Mouse (Mus musculus): ENCODE data around the gene Kdelr1. TPM values are rescaled to one million over a fixed set of nuclear protein-coding genes. Genes with fewer than 3 reads are reported as not detected.

The Kdelr1 gene
- polyA plus RNA-seq, 1 experiment from 2014 or later: 33.3 TPM

DNA sequence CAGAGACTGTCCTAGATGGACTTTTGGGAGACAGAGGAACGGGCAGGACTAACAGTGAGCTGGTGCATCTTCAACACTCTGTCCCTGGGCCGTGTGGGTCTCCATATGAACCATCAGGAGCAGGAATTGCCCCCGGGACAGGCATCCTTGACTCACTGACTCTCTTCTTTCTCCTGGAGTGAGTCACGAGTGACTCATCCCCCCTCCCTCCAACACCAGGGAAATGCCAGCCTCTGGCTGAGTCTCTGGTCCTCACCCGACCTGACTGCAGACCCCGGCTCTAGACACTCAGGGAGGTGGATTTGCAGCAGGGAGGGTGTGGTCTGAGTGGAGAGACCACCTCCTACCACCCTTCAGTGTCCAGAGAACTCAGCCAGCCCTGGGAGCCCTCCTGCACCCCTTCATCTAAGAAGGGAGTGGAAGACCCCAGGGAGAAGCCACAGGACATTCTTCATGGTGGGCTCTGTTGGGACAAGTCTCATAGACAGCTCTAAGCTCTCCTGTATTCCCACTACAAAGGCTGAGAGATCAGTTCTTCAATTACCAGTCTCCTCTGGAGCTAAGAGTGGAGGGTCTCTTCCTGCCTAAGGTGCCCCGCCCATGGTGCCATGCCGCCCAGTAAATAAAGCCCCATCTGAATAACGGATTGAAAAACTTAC, 48.1 kb downstream of the Kdelr1 start:
- H3K27ac ChIP-seq (replicated peaks): no peak overlapping the region
- H3K36me3 ChIP-seq: no peaks in the 10 kb centered on the region
- 62% methylated on average over 9 of the region's 9 CpGs for WGBS
- no peaks in the 10 kb centered on the region for H3K27me3 ChIP-seq
- H3K9ac ChIP-seq (replicated peaks): no peak overlapping the region
- H3K4me3 ChIP-seq: no peak overlapping the region
- ATAC-seq (replicated peaks): no peak
- H3K4me1 ChIP-seq: peaks cover 43% of the 10 kb centered on the region
- H3K9me3 ChIP-seq: no peaks in the 10 kb centered on the region
- no peak overlapping the region for H3K4me2 ChIP-seq (replicated peaks)

DNA sequence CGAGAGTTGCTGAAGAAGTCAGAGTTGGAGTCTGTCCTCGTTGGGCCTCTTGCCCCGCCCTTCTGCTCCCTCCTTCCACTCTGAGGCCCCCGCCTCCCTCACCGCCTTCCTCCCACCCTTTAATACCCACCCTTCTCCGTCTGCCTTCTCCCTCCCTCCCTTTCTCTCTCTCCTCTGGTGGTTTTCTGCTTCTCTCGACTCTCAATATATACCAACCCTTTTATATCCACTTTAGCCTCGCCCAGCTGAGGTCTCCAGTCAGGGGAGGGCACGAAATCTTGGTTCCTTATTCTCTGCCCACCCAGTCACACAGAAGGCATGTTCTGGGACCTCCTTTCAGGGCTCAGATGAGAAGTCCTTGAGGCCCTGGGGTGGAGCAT, 48.7 kb downstream of the Kdelr1 start, which contains the start of gene Emp3:
Gene Emp3 (minus strand): TSS at position 163 of the 380 bp plus-strand sequence.
- peaks cover 37% of the 10 kb centered on the region for H3K4me1 ChIP-seq
- H3K27ac ChIP-seq (replicated peaks): no peak within 1 kb of the TSS
- no peaks in the 10 kb centered on the region for H3K9me3 ChIP-seq
- no peaks in the 10 kb centered on the region for H3K27me3 ChIP-seq
- H3K9ac ChIP-seq (replicated peaks): no peak within 1 kb of the TSS
- H3K4me2 ChIP-seq (replicated peaks): no peak within 1 kb of the TSS
- H3K36me3 ChIP-seq: no peaks in the 10 kb centered on the region
- no peak within 1 kb of the TSS for H3K4me3 ChIP-seq
- ATAC-seq (replicated peaks): no peak
- WGBS: 55% methylated on average over 9 of the region's 9 CpGs

DNA sequence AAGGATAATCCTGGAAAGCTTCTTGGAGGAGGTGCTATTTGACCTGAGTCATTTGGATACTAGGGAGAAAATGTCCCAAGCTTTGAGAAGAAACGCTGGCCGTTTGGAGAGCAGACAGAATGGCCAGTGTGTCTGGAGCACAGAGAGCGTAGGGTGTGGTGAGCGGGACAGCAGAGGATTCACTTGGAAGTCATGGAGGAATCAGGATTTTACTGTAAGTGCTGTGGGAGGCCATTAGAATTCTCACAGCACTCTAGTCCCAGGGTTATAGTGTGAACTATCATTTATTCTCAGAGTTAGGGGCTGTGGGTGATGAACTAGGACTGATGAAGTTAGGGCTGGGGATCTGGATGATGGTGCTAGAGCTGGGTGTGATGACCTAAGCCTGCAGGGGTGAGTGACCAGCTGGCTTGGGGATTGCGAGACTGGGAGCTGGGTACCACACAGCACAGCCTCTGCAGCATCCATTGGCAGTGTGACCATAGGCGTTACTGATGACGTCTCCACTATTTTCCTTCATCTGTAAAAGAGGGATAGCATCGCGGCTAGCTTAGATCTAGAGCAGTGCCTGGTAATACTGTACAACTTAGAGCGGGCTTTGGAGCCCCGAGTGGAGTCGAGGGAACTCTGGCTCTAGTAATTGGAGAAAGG, 49.5 kb downstream of the Kdelr1 start:
- peaks cover 29% of the 10 kb centered on the region for H3K4me1 ChIP-seq
- no peaks in the 10 kb centered on the region for H3K27me3 ChIP-seq
- 90% methylated on average over 12 of the region's 12 CpGs for WGBS
- H3K9me3 ChIP-seq: no peaks in the 10 kb centered on the region
- H3K4me2 ChIP-seq (replicated peaks): no peak overlapping the region
- no peak for ATAC-seq (replicated peaks)
- H3K9ac ChIP-seq (replicated peaks): no peak overlapping the region
- H3K27ac ChIP-seq (replicated peaks): peak overlapping the region; percentile 89; the same call in 1 of the 2 replicates
- H3K4me3 ChIP-seq: peak overlapping the region; percentile 54; the same call in 1 of the 2 replicates
- no peaks in the 10 kb centered on the region for H3K36me3 ChIP-seq

DNA sequence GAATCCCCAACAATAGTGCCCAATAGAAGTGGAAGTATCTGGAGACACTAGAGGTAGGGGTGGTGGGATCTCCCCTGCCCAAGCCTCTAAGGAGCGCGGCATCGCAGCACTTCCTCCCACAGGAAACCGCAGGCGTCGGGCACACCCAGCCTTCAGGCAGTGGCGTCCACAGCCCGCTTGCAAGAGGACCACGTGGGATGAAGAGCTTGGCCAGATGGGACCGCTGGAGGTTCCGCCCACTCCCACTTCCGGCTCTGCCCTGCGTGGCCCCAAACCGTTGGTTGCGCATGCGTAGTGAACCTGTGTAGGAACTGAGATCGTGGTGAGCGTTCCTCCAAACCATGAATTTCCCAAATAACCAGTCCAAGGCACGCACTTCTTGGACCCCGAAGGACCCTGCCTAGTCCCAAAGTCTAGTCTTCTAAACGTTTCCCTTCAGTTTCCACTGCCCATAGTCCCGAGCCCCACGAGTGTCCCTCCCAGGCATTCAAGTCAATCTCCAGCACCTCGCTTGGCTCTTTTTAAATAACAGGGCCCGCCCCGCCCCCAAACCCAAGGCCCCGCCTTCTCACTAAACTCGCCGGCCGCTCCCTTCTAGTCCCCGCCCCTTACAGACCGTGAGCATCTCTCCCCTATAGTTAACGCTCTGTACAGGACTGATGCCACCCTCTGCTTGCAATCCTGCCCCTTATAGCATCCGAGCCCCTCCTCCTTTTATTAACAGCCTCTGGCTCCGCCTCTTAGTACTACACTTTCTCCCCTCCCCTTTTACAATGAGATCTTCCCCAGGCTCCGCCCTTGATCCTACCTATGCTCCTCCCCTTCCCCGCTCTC, 50.6 kb downstream of the Kdelr1 start:
- Histone ChIP-seq H3K9ac (replicated peaks) (peak overlapping the region; percentile 61), H3K27ac (replicated peaks) (peak overlapping the region; percentile 89), H3K36me3 (no peaks in the 10 kb centered on the region), H3K4me2 (replicated peaks) (peak overlapping the region; percentile 66), H3K4me1 (peaks cover 21% of the 10 kb centered on the region), H3K4me3 (peak overlapping the region; percentile 54), H3K9me3 (no peaks in the 10 kb centered on the region), H3K27me3 (peaks cover 3% of the 10 kb centered on the region; the same call in 1 of the 2 replicates)
- peak; percentile 93 for ATAC-seq (replicated peaks)
- 1% methylated on average over 37 of the region's 37 CpGs for WGBS

DNA sequence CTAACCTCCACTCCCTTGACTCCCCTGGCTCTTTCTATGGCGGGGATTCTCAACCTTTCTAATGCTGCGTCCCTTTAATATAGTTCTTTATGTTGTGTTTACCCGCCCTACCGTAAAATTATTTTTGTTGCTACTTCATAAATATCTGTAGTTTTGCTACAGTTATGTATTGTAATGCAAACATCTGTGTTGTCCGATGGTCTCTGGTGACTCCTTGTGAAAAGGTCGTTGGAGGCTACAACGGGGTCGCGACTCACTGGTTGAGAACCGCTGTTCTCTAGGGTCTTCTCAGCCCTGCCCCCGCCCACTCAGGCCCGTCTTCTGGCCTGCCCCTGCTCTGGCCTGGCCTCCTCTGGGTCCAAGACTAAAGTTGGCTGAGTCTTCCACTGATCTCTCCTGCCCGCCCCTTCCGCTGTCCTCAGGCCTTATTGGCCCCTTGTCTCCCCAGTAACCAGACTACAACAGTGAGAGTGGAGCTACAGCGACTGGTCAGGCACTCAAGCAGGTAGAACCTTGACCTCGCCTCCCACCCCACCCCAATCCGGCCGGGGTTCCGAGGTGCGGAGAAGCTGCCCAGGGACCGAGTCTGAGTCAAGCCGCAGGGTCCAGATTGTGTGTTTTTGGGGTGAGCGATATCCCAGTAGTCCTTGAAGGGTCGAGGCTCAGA, 51.3 kb downstream of the Kdelr1 start, which contains the start of gene Ccdc114:
Gene Ccdc114 (plus strand): TSS at position 311 of the 667 bp plus-strand sequence.
- H3K4me1 ChIP-seq: peaks cover 21% of the 10 kb centered on the region
- peak; percentile 29 for ATAC-seq (replicated peaks)
- no peaks in the 10 kb centered on the region for H3K9me3 ChIP-seq
- H3K4me3 ChIP-seq: peak within 1 kb of the TSS; percentile 54
- WGBS: 6% methylated on average over 24 of the region's 24 CpGs
- H3K9ac ChIP-seq (replicated peaks): peak within 1 kb of the TSS; percentile 61
- H3K27ac ChIP-seq (replicated peaks): peak within 1 kb of the TSS; percentile 89
- peak within 1 kb of the TSS; percentile 66 for H3K4me2 ChIP-seq (replicated peaks)
- H3K36me3 ChIP-seq: no peaks in the 10 kb centered on the region
- peaks cover 3% of the 10 kb centered on the region; the same call in 1 of the 2 replicates for H3K27me3 ChIP-seq

DNA sequence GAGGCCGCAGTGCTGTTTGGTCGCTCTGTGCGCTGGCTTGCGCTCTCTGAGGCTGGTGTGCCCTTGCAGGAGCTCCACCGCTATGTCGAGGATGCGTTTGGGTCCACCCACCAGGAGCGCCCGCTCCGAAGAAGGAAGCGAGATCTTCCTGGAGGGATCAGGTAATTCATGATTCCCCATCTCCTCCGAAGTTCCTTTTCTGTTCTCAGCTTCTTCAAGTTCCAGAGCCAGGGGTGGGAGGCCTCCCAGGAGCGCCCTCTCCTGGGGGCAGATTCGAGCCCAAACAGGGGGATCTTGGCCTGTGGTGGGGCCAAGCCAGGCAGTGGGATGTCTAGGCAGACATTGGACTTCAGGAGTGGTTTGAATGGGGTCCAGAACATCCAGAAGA, 51.9 kb downstream of the Kdelr1 start:
- no peak overlapping the region; the same call in 1 of the 2 replicates for H3K9ac ChIP-seq (replicated peaks)
- H3K36me3 ChIP-seq: no peaks in the 10 kb centered on the region
- H3K27me3 ChIP-seq: peaks cover 3% of the 10 kb centered on the region; the same call in 1 of the 2 replicates
- peaks cover 21% of the 10 kb centered on the region for H3K4me1 ChIP-seq
- WGBS: 17% methylated on average over 14 of the region's 14 CpGs
- H3K4me3 ChIP-seq: peak overlapping the region; percentile 54
- peak overlapping the region; percentile 66 for H3K4me2 ChIP-seq (replicated peaks)
- no peaks in the 10 kb centered on the region for H3K9me3 ChIP-seq
- 0 out of 2 replicates have a peak overlapping the region, but pooled peaks have one; percentile 89 for H3K27ac ChIP-seq (replicated peaks)
- ATAC-seq (replicated peaks): no peak

DNA sequence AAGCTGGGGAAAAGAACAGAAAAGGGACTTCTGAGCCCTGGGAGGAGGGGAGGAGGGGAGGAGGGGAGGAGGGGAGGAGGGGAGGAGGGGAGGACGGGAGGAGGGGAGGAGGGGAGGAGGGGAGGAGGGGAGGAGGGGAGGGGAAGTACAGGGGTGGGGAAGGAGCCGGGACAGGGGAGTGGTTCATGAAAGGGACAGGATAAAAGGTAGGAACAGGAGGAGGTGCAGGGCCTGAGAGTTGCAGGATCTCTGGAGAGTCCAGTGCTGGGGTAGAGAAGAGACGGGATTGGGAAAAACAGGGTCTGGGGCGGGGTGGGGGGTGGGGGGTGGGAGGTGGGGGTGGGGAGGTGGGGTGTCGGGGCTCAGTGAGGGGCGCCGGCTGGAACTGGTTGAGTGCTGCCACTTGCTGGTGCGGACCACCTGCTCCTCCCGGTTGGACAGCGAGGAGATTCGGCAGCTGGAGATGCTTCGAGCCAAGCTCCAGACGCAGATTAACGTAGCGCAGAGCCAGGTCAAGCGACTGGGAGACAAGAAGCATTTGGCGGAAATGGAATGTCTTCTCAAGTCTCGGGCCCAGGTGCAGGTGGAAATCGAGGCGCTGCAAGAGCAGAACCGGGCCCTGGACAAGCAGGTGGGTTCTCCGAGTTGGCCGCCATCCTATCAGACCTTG, 56.2 kb downstream of the Kdelr1 start:
- H3K4me1 ChIP-seq: peaks cover 7% of the 10 kb centered on the region
- no peak overlapping the region for H3K9ac ChIP-seq (replicated peaks)
- peaks cover 3% of the 10 kb centered on the region; the same call in 1 of the 2 replicates for H3K27me3 ChIP-seq
- H3K36me3 ChIP-seq: no peaks in the 10 kb centered on the region
- ATAC-seq (replicated peaks): no peak
- H3K4me3 ChIP-seq: no peak overlapping the region
- no peak overlapping the region for H3K27ac ChIP-seq (replicated peaks)
- 11% methylated on average over 18 of the region's 23 CpGs for WGBS
- H3K9me3 ChIP-seq: no peaks in the 10 kb centered on the region
- H3K4me2 ChIP-seq (replicated peaks): 0 out of 2 replicates have a peak overlapping the region, but pooled peaks have one; percentile 10

DNA sequence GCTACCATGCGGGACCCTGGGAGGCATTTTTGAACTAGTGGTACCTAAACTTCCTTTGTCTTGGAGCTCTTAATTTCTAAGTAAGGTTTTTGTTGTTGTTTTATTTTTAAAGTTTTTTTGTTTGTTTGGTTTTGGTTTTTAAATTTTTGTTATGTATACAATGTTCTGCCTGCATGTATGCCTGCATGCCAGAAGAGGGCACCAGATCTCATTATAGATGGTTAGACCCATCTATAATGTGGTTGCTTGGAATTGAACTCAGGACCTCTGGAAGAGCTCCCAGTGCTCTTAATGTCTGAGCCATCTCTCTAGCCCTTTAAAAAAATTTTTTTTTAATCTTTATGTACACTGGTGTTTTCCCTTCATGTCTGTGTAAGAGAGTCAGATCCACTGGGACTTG, 57.1 kb downstream of the Kdelr1 start:
- no peak overlapping the region for H3K4me3 ChIP-seq
- no peaks in the 10 kb centered on the region for H3K9me3 ChIP-seq
- no peak overlapping the region for H3K4me2 ChIP-seq (replicated peaks)
- no peak overlapping the region for H3K9ac ChIP-seq (replicated peaks)
- no peak for ATAC-seq (replicated peaks)
- no peaks in the 10 kb centered on the region for H3K4me1 ChIP-seq
- 90% methylated on average over 1 of the region's 1 CpGs for whole genome bisulfite sequencing
- H3K27ac ChIP-seq (replicated peaks): no peak overlapping the region
- peaks cover 3% of the 10 kb centered on the region; the same call in 1 of the 2 replicates for H3K27me3 ChIP-seq
- no peaks in the 10 kb centered on the region for H3K36me3 ChIP-seq

Other genes starting within 250 kb of the Kdelr1 start
- 15.5 and 16.6 TPM in 2 replicates for gene Rasip1, start 245.3 kb upstream of the Kdelr1 start, polyA plus RNA-seq (2015; fragmentation: Nextera tagmentation; extraction: Ambion mirVana)
- gene Mamstr, start 232.8 kb upstream of the Kdelr1 start, polyA plus RNA-seq (2015; fragmentation: Nextera tagmentation; extraction: Ambion mirVana): 2.5 and 2.7 TPM in 2 replicates
- 0.31 TPM in 1 of 2 replicates, not detected in the other for gene Fut2, start 206.4 kb upstream of the Kdelr1 start, polyA plus RNA-seq (2015; fragmentation: Nextera tagmentation; extraction: Ambion mirVana)
- 0.29 and 0.45 TPM in 2 replicates for gene Ntn5, start 188.8 kb upstream of the Kdelr1 start, polyA plus RNA-seq (2015; fragmentation: Nextera tagmentation; extraction: Ambion mirVana)
- 0.14 TPM in 1 of 2 replicates, not detected in the other for gene Sec1, start 178.4 kb upstream of the Kdelr1 start, polyA plus RNA-seq (2015; fragmentation: Nextera tagmentation; extraction: Ambion mirVana)
- 39.0 and 39.8 TPM in 2 replicates for gene Car11, start 172.9 kb upstream of the Kdelr1 start, polyA plus RNA-seq (2015; fragmentation: Nextera tagmentation; extraction: Ambion mirVana)
- gene Dbp, start 167.7 kb upstream of the Kdelr1 start, polyA plus RNA-seq (2015; fragmentation: Nextera tagmentation; extraction: Ambion mirVana): 3.6 and 4.1 TPM in 2 replicates
- gene Rpl18, start 157.3 kb upstream of the Kdelr1 start, polyA plus RNA-seq (2015; fragmentation: Nextera tagmentation; extraction: Ambion mirVana): 633 and 683 TPM in 2 replicates
- 29.0 and 30.2 TPM in 2 replicates for gene Sphk2, start 154.8 kb upstream of the Kdelr1 start, polyA plus RNA-seq (2015; fragmentation: Nextera tagmentation; extraction: Ambion mirVana)
- gene Fam83e, start 151.6 kb upstream of the Kdelr1 start, polyA plus RNA-seq (2015; fragmentation: Nextera tagmentation; extraction: Ambion mirVana): 0.37 and 1.0 TPM in 2 replicates
- gene Spaca4, start 147.0 kb upstream of the Kdelr1 start, polyA plus RNA-seq (2015; fragmentation: Nextera tagmentation; extraction: Ambion mirVana): not detected in 2 replicates
- gene Lmtk3, start 89.0 kb upstream of the Kdelr1 start, polyA plus RNA-seq (2015; fragmentation: Nextera tagmentation; extraction: Ambion mirVana): 21.7 and 22.9 TPM in 2 replicates
- 6.0 and 7.6 TPM in 2 replicates for gene Sult2b1, start 88.1 kb upstream of the Kdelr1 start, polyA plus RNA-seq (2015; fragmentation: Nextera tagmentation; extraction: Ambion mirVana)
- gene Cyth2, start 58.2 kb upstream of the Kdelr1 start, polyA plus RNA-seq (2015; fragmentation: Nextera tagmentation; extraction: Ambion mirVana): 376 and 383 TPM in 2 replicates
- 0.55 and 0.98 TPM in 2 replicates for gene Kcnj14, start 48.0 kb upstream of the Kdelr1 start, polyA plus RNA-seq (2015; fragmentation: Nextera tagmentation; extraction: Ambion mirVana)
- gene Grwd1, start 41.8 kb upstream of the Kdelr1 start, polyA plus RNA-seq (2015; fragmentation: Nextera tagmentation; extraction: Ambion mirVana): 46.8 and 46.9 TPM in 2 replicates
- 0.84 and 0.92 TPM in 2 replicates for gene Grin2d, start 5.6 kb downstream of the Kdelr1 start, polyA plus RNA-seq (2015; fragmentation: Nextera tagmentation; extraction: Ambion mirVana)
- 0.33 TPM in 1 of 2 replicates, not detected in the other for gene Syngr4, start 23.9 kb downstream of the Kdelr1 start, polyA plus RNA-seq (2015; fragmentation: Nextera tagmentation; extraction: Ambion mirVana)
- 4.8 and 5.7 TPM in 2 replicates for gene Tmem143, start 24.2 kb downstream of the Kdelr1 start, polyA plus RNA-seq (2015; fragmentation: Nextera tagmentation; extraction: Ambion mirVana)
- 17.2 and 18.5 TPM in 2 replicates for gene Emp3, start 48.6 kb downstream of the Kdelr1 start, polyA plus RNA-seq (2015; fragmentation: Nextera tagmentation; extraction: Ambion mirVana)
- 2.5 and 4.9 TPM in 2 replicates for gene Ccdc114, start 51.3 kb downstream of the Kdelr1 start, polyA plus RNA-seq (2015; fragmentation: Nextera tagmentation; extraction: Ambion mirVana)
- gene Abcc6, start 157.5 kb downstream of the Kdelr1 start, polyA plus RNA-seq (2015; fragmentation: Nextera tagmentation; extraction: Ambion mirVana): 0.27 TPM in 2 replicates
- gene Nomo1, start 160.9 kb downstream of the Kdelr1 start, polyA plus RNA-seq (2015; fragmentation: Nextera tagmentation; extraction: Ambion mirVana): 42.2 and 42.4 TPM in 2 replicates
- gene Kcnj11, start 228.0 kb downstream of the Kdelr1 start, polyA plus RNA-seq (2015; fragmentation: Nextera tagmentation; extraction: Ambion mirVana): 4.8 and 5.2 TPM in 2 replicates